Mouse (Mus musculus) liver, embryonic 13.5 days (tissue): ENCODE results near the gene Cbl. TPM values are rescaled to one million over a fixed set of nuclear protein-coding genes. Genes with fewer than 3 reads are reported as not detected.

Experiments
- ATAC-seq: fragments of 200-750 bp; cut with Nextera tagmentation; 2 replicates; pipeline ENCODE4 v1.8.0; 2017; ENCODE audit warnings: low read depth, mild to moderate bottlenecking, moderate number of reproducible peaks, moderate library complexity
- DNase-seq: peaks from one replicate; pipeline ENCODE4 v3.0.0; 2022
- H3K27ac ChIP-seq: fragments of 300-500 bp; sonication (generic); 2 replicates; pipeline ENCODE4 v1.5.1; 2015; ENCODE audit warnings: moderate library complexity, mild to moderate bottlenecking, inconsistent platforms
- H3K27me3 ChIP-seq: fragments of 300-500 bp; sonication (generic); 2 replicates; pipeline ENCODE4 v1.6.1; 2015; ENCODE audit warnings: mild to moderate bottlenecking, inconsistent platforms
- H3K36me3 ChIP-seq: fragments of 300-500 bp; sonication (generic); 2 replicates; pipeline ENCODE4 v1.6.1; 2015; ENCODE audit warnings: mild to moderate bottlenecking, inconsistent platforms
- H3K4me1 ChIP-seq: fragments of 300-500 bp; sonication (generic); replicated peaks from 2 replicates; pipeline ENCODE4 v1.6.1; 2015; ENCODE audit warnings: inconsistent platforms
- H3K4me2 ChIP-seq: fragments of 300-500 bp; sonication (generic); 2 replicates; pipeline ENCODE4 v1.6.1; 2015; ENCODE audit warnings: inconsistent platforms, mild to moderate bottlenecking, moderate library complexity
- H3K4me3 ChIP-seq: fragments of 300-500 bp; sonication (generic); replicated peaks from 2 replicates; pipeline ENCODE4 v1.5.1; 2015; ENCODE audit warnings: mild to moderate bottlenecking, inconsistent platforms
- H3K9ac ChIP-seq: fragments of 300-500 bp; sonication (generic); 2 replicates; pipeline ENCODE4 v1.6.1; 2015; ENCODE audit warnings: mild to moderate bottlenecking, inconsistent platforms
- H3K9me3 ChIP-seq: fragments of 300-500 bp; sonication (generic); replicated peaks from 2 replicates; pipeline ENCODE4 v1.6.1; 2016; ENCODE audit warnings: inconsistent platforms
- WGBS: fragments of 180-500 bp; shearing (Covaris S2); methylation state at CpG from one replicate; pipeline ENCODE4 v1.1.7; 2015; ENCODE audit not compliant: insufficient replicate concordance; 5-methylcytosine and 5-hydroxymethylcytosine counted together
- polyA plus RNA-seq: library from polyadenylated mRNA; unstranded; fragments of >200 nt; fragmentation: Nextera tagmentation; extraction: Ambion mirVana; gene quantifications from 2 replicates; pipeline ENCODE4 v1.2.1, GENCODE M21; 2015

The Cbl gene
- polyA plus RNA-seq, 1 experiment from 2014 or later, result 5.7 TPM

GRCm38 (mm10) chr9:44105781-44106180 lies 128.1 kb downstream of the Cbl start:
- ATAC-seq, result no peak
- Histone ChIP-seq H3K36me3 (peaks cover 62% of the 10 kb centered on the region), H3K4me3 (no peak overlapping the region), H3K4me2 (no peak overlapping the region), H3K9ac (no peak overlapping the region), H3K4me1 (peaks cover 44% of the 10 kb centered on the region), H3K27ac (no peak overlapping the region), H3K27me3 (no peaks in the 10 kb centered on the region), H3K9me3 (no peaks in the 10 kb centered on the region)
- WGBS, result 80% methylated on average over 10 of the region's 10 CpGs
- no peak for DNase-seq

GRCm38 (mm10) chr9:44104881-44105280 lies 129.0 kb downstream of the Cbl start:
- H3K4me3 ChIP-seq, result no peak overlapping the region
- peaks cover 35% of the 10 kb centered on the region for H3K4me1 ChIP-seq
- peaks cover 53% of the 10 kb centered on the region for H3K36me3 ChIP-seq
- no peaks in the 10 kb centered on the region for H3K9me3 ChIP-seq
- H3K9ac ChIP-seq, result no peak overlapping the region
- ATAC-seq, result no peak
- no peak overlapping the region for H3K27ac ChIP-seq
- H3K4me2 ChIP-seq, result no peak overlapping the region
- H3K27me3 ChIP-seq, result no peaks in the 10 kb centered on the region
- no peak for DNase-seq
- 86% methylated on average over 7 of the region's 7 CpGs for WGBS

- H3K9me3 ChIP-seq, result no peaks in the 10 kb centered on the region
- no peak within 1 kb of the TSS for H3K27ac ChIP-seq
- H3K9ac ChIP-seq, result no peak within 1 kb of the TSS
- H3K4me2 ChIP-seq, result no peak within 1 kb of the TSS
- 79% methylated on average over 9 of the region's 9 CpGs for WGBS
- DNase-seq (no peak), ATAC-seq (no peak)
- no peaks in the 10 kb centered on the region for H3K27me3 ChIP-seq
- no peak within 1 kb of the TSS for H3K4me3 ChIP-seq
- peaks cover under 1% of the 10 kb centered on the region; the same call in 1 of the 2 replicates for H3K4me1 ChIP-seq
- peaks cover 26% of the 10 kb centered on the region for H3K36me3 ChIP-seq
These were observed 132.4 kb downstream of the Cbl start, which contains the start of gene Mfrp for GRCm38 (mm10) chr9:44101490-44101889. Gene Mfrp, plus strand, starts transcription at chr9:44101729.

- no peak overlapping the region for H3K4me2 ChIP-seq
- no peaks in the 10 kb centered on the region for H3K27me3 ChIP-seq
- H3K4me1 ChIP-seq, result peaks cover 5% of the 10 kb centered on the region; the same call in 1 of the 2 replicates
- DNase-seq (no peak), ATAC-seq (no peak)
- 67% methylated on average over 9 of the region's 9 CpGs for WGBS
- no peak overlapping the region for H3K4me3 ChIP-seq
- 0 out of 2 replicates have a peak, but pooled peaks cover 4% of the 10 kb centered on the region for H3K36me3 ChIP-seq
- no peaks in the 10 kb centered on the region for H3K9me3 ChIP-seq
- no peak overlapping the region for H3K9ac ChIP-seq
- H3K27ac ChIP-seq, result no peak overlapping the region
These were observed 137.3 kb downstream of the Cbl start for GRCm38 (mm10) chr9:44096536-44096935.

- Histone ChIP-seq H3K4me1 (peaks cover 5% of the 10 kb centered on the region; the same call in 1 of the 2 replicates), H3K27me3 (no peaks in the 10 kb centered on the region), H3K9me3 (no peaks in the 10 kb centered on the region), H3K4me3 (no peak overlapping the region), H3K27ac (no peak overlapping the region), H3K9ac (no peak overlapping the region), H3K4me2 (no peak overlapping the region), H3K36me3 (0 out of 2 replicates have a peak, but pooled peaks cover 7% of the 10 kb centered on the region)
- 80% methylated on average over 9 of the region's 9 CpGs for WGBS
- ATAC-seq (no peak), DNase-seq (no peak)
These were observed 138.1 kb downstream of the Cbl start for GRCm38 (mm10) chr9:44095781-44096180.

- no peaks in the 10 kb centered on the region for H3K9me3 ChIP-seq
- ATAC-seq (no peak), DNase-seq (no peak)
- peaks cover 9% of the 10 kb centered on the region; the same call in 1 of the 2 replicates for H3K4me1 ChIP-seq
- no peak overlapping the region for H3K4me3 ChIP-seq
- H3K36me3 ChIP-seq, result 0 out of 2 replicates have a peak, but pooled peaks cover 7% of the 10 kb centered on the region
- H3K27ac ChIP-seq, result no peak overlapping the region
- 36% methylated on average over 3 of the region's 3 CpGs for WGBS
- no peak overlapping the region for H3K9ac ChIP-seq
- no peak overlapping the region for H3K4me2 ChIP-seq
- H3K27me3 ChIP-seq, result no peaks in the 10 kb centered on the region
These were observed 139.1 kb downstream of the Cbl start for GRCm38 (mm10) chr9:44094737-44095136.

- 54% methylated on average over 24 of the region's 24 CpGs for WGBS
- H3K4me1 ChIP-seq, result peaks cover 15% of the 10 kb centered on the region; the same call in 1 of the 2 replicates
- no peak overlapping the region for H3K4me3 ChIP-seq
- no peaks in the 10 kb centered on the region for H3K9me3 ChIP-seq
- H3K9ac ChIP-seq, result no peak overlapping the region
- ATAC-seq (no peak), DNase-seq (no peak)
- H3K27me3 ChIP-seq, result no peaks in the 10 kb centered on the region
- no peak overlapping the region for H3K4me2 ChIP-seq
- H3K27ac ChIP-seq, result no peak overlapping the region
- H3K36me3 ChIP-seq, result 0 out of 2 replicates have a peak, but pooled peaks cover 7% of the 10 kb centered on the region
These were observed 140.0 kb downstream of the Cbl start for GRCm38 (mm10) chr9:44093612-44094503.

Other genes starting within 250 kb of the Cbl start
- gene Thy1, start 190.7 kb downstream of the Cbl start, polyA plus RNA-seq, result 0.15 and 0.24 TPM in 2 replicates
- 1.8 and 3.0 TPM in 2 replicates for gene Usp2, start 167.0 kb downstream of the Cbl start, polyA plus RNA-seq
- not detected in 2 replicates for gene Mfrp, start 132.3 kb downstream of the Cbl start, polyA plus RNA-seq
- gene C1qtnf5, start 126.8 kb downstream of the Cbl start, polyA plus RNA-seq, result 0.17 and 0.20 TPM in 2 replicates
- 0.05 TPM in 1 of 2 replicates, not detected in the other for gene Gm49380, start 120.5 kb downstream of the Cbl start, polyA plus RNA-seq
- 36.9 and 38.7 TPM in 2 replicates for gene Rnf26, start 120.5 kb downstream of the Cbl start, polyA plus RNA-seq
- 3.7 and 4.0 TPM in 2 replicates for gene Mcam, start 99.6 kb downstream of the Cbl start, polyA plus RNA-seq
- not detected in 2 replicates for gene Ccdc153, start 6.6 kb upstream of the Cbl start, polyA plus RNA-seq
- gene Pdzd3, start 17.4 kb upstream of the Cbl start, polyA plus RNA-seq, result 0.06 and 0.24 TPM in 2 replicates
- 3.2 and 3.8 TPM in 2 replicates for gene Nlrx1, start 34.5 kb upstream of the Cbl start, polyA plus RNA-seq
- gene Abcg4, start 54.6 kb upstream of the Cbl start, polyA plus RNA-seq, result 11.1 and 13.0 TPM in 2 replicates
- 11.4 and 11.5 TPM in 2 replicates for gene Hinfp, start 71.6 kb upstream of the Cbl start, polyA plus RNA-seq
- gene C2cd2l, start 86.2 kb upstream of the Cbl start, polyA plus RNA-seq, result 6.4 and 8.2 TPM in 2 replicates
- gene Dpagt1, start 92.0 kb upstream of the Cbl start, polyA plus RNA-seq, result 20.7 and 23.0 TPM in 2 replicates
- gene H2afx, start 100.6 kb upstream of the Cbl start, polyA plus RNA-seq, result 208 and 210 TPM in 2 replicates
- gene Hmbs, start 110.2 kb upstream of the Cbl start, polyA plus RNA-seq, result 1,411 and 1,456 TPM in 2 replicates
- gene Vps11, start 127.6 kb upstream of the Cbl start, polyA plus RNA-seq, result 14.8 and 15.3 TPM in 2 replicates
- 15.8 and 19.0 TPM in 2 replicates for gene Hyou1, start 145.4 kb upstream of the Cbl start, polyA plus RNA-seq
- 18.4 and 21.3 TPM in 2 replicates for gene Slc37a4, start 162.8 kb upstream of the Cbl start, polyA plus RNA-seq
- gene Rps25, start 173.1 kb upstream of the Cbl start, polyA plus RNA-seq, result 1,487 and 1,590 TPM in 2 replicates
- gene Trappc4, start 173.6 kb upstream of the Cbl start, polyA plus RNA-seq, result 68.3 and 69.4 TPM in 2 replicates
- 13.8 and 16.6 TPM in 2 replicates for gene Ccdc84, start 184.5 kb upstream of the Cbl start, polyA plus RNA-seq
- gene Foxr1, start 207.1 kb upstream of the Cbl start, polyA plus RNA-seq, result not detected in 2 replicates
- not detected in 2 replicates for gene Upk2, start 220.9 kb upstream of the Cbl start, polyA plus RNA-seq
- gene Bcl9l, start 248.8 kb upstream of the Cbl start, polyA plus RNA-seq, result 1.0 and 1.5 TPM in 2 replicates